Mouse (Mus musculus): ENCODE data around the gene Nkx2-3.

Gene Nkx2-3

DNA sequence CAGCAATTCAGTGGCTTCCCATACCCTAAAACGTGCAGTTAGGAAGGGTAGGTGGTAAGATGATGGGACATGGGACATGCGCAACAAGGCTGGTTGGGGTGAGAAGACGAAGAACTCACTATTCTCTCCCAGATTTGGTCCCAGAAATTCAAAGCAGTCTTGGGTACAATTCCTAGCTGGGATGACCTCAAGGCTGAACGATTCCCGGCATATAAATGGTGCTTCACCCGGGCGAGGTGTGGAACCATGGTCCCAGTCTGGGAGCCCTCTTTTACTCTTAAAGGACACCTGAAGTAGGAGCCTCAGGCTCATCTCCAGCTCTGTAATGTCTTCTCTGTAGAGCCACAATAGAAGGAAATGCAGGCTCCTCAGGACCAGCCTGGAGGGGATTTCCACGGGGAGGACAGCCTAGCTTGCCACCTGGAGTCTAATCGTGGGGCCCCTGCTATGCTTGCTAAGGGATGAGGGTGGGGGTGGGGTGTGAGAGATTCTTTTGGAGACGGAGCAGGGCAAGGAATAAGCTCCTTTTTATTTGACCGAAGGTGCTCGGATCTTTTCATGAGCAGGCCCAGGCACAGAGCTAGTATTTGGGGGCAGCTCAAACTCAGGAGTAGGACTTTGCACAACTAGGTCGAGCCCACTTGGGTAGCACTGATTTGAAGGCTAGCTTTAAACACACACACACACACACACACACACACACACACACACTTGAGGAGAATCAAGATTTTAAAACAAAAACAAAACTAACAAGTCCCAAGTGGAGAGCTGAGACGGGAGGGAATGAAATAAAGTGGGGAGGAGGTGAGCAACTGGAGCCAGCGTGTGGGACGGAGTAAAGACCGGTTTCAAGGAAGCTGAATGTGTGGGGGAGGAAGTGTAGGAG is 6.2 kb upstream of the Nkx2-3 start:
- in situ Hi-C loops (cut with MboI) = no loop called here

DNA sequence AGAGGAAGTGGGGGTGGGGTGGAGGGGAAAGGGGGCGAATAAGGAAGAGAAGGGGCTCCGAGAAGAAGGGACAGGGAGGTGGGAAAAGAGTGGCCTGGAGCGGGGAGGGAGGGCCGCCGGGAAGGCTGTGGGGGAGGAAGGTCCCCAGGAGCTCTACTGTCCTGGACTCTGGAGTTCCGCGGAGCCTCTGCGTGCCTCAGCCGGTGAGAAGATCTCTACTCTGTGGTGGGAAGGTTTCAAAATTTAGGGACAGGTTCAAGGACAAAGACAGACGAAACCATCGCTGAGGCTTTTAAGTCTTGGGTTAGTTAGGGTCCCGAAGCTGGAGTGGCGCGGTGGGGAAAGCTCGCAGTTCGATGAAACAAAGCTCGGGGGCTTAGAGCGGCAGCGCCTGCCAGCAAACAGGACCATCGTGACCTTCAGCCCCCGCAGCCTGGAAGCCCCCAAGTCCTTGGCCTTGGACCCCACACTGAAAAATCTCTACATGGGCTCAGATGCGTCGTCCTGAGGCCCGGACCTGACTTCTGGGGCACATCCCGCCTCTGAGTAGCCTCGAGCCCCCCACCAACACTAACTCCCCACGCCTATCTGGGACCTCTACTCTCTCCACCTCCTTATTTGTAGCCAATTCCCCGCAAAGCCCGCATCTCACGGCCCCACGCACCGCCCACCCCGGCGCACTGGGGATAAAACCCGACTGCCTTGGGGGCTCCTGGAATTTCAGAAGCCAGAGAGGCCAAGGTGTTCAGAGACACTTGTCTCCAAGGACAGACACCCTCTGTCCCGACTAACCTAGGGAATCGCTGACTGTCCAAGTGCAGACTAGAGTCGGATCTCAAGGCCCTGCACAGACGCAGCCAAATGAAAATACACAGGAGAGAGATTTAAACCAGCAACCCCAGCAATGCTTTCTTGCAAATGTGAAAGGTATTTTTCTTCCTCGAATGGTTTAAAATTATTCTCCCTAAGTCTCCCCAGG is 5.3 kb upstream of the Nkx2-3 start:
- in situ Hi-C loops (cut with MboI) = no loop called here

- in situ Hi-C loops (cut with MboI) = no loop called here
Observed at GRCm38 (mm10) chr19:43607842-43608680, 4.1 kb upstream of the Nkx2-3 start.

- in situ Hi-C loops (cut with MboI) = no loop called here
Observed at GRCm38 (mm10) chr19:43608711-43609457, 3.2 kb upstream of the Nkx2-3 start.

DNA sequence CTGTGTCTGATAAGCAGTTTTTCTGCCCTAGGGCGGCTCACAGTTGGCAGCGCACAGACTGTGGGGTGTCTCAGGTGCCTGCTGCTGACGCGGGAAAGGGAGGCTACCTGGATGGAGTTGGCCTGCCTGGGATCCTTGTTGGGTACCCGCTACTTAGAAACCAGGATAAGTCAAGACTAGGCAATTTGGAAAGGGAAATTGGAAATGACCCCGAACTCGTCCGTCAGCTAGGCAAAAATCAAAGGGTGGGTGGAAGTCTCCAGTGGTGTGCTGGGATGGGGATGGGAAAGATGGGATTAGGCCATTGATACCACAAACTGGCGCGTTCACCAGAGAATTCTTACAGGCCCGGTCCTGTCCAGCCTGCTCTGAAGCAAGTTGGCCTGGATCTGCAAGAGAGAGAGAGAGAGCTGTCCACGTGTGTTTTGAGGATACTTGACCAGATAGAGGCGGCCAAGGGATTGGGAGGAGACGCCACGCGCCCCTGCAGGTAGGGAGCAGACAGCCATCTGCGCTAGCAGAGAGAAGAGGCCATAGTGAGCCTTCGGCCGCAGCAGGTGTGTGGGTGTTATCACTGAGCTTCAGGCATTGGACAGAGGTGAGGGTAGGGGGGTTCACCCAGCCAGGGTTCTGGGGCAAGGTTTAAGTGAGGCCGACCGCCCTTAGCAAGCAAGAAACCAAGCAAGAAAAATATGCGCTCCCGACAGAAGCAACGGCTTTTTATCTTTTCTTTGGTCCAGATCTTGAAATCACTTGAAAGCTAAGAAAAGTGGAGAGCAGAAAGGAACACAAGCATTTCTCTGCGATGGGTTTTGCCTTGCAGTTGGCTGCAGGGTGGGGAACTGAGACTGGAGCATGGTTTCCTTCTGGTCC is 2.4 kb upstream of the Nkx2-3 start:
- in situ Hi-C loops (cut with MboI) = no loop called here

DNA sequence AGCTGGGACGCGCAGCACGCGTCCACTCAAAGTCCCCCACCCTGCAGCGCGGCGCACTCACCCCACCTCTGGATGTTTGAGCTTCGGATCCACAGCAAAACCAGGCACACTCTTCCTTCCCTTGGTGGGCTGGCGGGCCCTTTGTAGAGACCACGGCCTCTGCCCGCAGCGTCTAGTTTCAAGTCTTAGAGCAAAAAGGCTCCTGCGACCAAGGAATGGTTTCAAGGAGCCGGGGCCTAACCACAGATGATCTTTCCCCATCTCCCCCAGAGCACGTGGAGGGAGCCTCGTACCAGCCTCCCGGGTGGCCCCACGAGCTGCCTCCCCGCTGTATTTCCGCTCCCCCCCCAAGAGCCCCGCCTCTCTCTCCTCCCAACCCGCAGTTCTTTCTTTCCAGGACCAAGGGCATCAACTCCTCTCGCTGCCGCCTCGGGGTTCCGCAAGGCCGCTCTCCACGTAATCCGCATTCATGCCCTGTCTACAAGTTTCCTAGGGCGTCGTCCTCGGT is 1.7 kb upstream of the Nkx2-3 start:
- in situ Hi-C loops (cut with MboI) = no loop called here

DNA sequence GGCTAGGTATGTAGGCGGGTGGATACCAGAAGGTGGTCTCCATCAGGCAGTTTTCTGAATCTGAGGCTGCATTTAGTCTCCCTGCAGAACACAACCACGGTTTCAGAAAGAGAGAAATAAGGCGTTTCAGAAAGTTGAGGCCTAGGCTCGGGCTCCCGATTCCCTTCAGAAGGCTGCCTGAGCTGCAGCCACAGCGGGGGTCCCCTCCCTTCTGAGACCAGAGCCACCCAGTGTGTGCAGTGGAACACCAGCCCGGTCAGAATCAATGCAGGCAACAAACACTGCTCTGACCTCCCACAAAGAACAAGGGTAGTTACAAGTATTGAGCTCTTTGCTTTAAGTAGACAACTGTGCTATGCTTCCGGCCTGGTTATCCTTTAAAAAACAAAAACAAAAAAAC is 1.0 kb upstream of the Nkx2-3 start:
- in situ Hi-C loops (cut with MboI) = no loop called here

GRCm38 (mm10) chr19:43611561-43611960 is 564 bp upstream of the Nkx2-3 start:
- in situ Hi-C loops (cut with MboI) = no loop called here

GRCm38 (mm10) chr19:43612501-43612971 is 411 bp downstream of the Nkx2-3 start:
- in situ Hi-C loops (cut with MboI) = no loop called here

GRCm38 (mm10) chr19:43613293-43614130 is 1.4 kb downstream of the Nkx2-3 start:
- in situ Hi-C loops (cut with MboI) = no loop called here

- in situ Hi-C loops (cut with MboI) = no loop called here
Observed at GRCm38 (mm10) chr19:43614341-43615073, 2.4 kb downstream of the Nkx2-3 start.

DNA sequence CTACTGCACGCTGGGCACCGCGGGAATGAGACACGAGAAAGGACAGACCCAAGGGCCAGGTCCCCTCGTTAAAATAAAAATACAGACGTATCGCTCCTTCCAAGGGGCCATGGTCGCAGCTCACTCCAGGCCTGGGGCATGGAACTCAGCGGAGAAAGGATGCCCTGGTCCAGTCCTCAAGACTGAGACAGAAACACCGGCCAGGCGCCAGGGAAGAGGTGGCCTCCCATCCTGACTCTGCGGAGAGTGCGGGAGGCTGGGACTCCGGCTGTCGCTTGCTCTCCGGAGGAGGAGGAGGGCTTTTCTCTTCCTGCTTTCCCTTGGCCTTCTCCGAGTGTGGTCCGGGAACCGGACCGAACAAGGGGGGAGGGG is 2.9 kb downstream of the Nkx2-3 start:
- in situ Hi-C loops (cut with MboI) = no loop called here

GRCm38 (mm10) chr19:43615571-43616414 is 3.7 kb downstream of the Nkx2-3 start:
- in situ Hi-C loops (cut with MboI) = no loop called here

- in situ Hi-C loops (cut with MboI) = no loop called here
Observed at GRCm38 (mm10) chr19:43616415-43616861, 4.3 kb downstream of the Nkx2-3 start.

GRCm38 (mm10) chr19:43616889-43617288 is 4.8 kb downstream of the Nkx2-3 start:
- in situ Hi-C loops (cut with MboI) = no loop called here

- in situ Hi-C loops (cut with MboI) = no loop called here
Observed at GRCm38 (mm10) chr19:43617761-43618349, 5.7 kb downstream of the Nkx2-3 start.

Measured in mature B cell (primary cell).